Mouse (Mus musculus): ENCODE data around the gene Snapc5.

Snapc5 gene

DNA sequence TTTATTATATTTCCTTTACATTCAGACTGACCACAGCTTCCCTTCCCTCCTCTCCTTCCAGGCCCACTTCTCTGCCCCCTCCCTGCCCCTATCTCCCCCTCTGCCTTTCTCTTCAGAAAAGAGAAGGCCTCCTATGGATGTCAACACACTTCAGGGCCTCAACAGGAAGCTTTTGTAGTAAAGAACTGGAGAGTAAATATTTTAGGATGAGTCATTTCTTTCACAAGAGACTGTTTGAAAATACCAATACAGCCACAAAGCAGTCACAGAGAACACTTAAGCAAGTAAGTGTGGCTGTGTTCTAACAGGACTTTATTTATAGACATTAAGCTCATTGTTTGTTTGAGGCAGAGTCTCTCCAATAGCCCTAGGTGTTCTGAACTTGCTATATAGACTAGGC lies 23.3 kb downstream of the Snapc5 start:
- no peak for DNase-seq

DNA sequence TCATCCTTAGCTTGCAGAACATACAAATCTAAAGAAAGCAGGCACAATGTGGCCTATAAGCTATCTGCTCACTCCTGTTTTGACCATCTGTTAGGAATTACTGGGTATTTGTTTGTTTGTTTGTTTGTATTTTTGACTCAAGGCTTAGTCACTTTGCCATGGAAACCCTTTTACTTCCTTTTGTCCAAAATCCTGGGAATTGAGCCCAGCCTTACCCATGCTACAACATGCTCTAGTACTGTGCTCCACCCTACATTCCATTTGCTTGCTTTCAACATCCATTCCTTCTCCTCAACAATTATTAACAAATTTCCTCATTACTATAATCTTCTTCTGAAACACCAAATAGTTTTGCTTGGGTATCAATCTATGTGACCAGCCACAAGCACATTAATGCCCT lies 23.8 kb downstream of the Snapc5 start:
- no peak for DNase-seq

DNA sequence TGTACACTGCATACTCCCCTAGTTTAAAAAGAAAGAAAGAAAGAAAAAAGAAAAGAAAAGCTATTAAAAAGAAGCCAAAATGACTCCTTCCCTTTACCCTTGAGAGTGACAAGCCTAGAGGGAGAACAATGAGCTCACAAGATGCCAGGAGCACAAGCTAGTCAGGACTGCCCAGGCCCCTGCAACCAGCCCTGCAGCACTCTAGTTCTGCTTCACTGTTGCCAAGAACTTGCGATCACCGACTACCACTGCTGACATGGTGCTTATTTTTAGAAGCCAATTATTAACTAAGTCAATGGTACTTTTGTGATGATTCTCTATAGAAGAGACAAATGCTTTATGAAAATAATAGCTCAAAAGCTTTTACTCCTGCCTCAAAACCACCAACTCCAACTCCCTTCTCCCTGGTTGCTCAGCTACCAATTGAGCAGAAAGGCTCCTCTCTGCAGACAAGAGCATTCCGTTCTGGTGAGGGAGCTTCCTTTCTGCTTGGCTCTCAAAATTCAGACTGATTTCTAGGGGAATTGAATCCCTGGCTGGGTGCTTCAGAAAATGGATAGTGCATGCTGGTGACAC lies 28.5 kb downstream of the Snapc5 start:
- DNase-seq: no peak

DNA sequence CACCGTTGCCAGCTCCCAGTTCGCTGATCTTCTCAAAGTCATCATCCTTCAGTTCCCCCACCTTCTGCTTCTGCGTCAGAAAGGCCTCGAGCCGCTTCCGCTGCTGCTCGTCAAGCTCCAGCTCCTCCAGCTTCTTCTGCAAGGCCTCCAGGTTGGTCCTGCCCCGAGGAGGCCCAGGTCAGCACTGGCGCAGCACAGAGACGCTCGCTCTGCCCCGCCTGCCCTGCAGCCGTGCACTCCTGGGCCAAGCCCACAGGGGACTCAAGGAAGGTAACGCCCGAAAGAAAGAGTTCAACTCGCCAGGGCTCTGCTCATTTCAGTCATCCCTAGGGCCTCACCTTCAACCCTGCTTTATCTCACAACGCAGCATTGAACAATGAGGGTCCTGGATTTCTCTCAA lies 35.4 kb downstream of the Snapc5 start:
- DNase-seq: no peak

DNA sequence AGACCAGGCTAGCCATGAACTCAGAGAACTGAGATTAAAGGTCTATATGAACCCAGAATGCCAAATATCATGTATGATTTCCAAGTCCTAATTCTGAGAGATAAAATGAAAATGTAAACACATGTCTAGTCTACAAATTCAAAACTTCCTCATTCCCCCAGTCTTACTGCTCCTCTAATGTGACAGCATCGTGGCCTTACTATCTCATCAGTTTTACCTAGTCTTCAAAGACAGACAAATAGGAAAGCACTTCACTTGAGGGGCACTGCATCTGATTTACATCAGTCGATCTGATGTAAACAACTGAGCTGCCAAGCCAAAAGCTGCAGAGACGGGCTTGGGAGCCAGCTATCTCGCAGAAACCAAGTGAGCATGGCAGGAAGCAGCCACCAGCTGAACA lies 37.0 kb downstream of the Snapc5 start:
- DNase-seq: no peak

DNA sequence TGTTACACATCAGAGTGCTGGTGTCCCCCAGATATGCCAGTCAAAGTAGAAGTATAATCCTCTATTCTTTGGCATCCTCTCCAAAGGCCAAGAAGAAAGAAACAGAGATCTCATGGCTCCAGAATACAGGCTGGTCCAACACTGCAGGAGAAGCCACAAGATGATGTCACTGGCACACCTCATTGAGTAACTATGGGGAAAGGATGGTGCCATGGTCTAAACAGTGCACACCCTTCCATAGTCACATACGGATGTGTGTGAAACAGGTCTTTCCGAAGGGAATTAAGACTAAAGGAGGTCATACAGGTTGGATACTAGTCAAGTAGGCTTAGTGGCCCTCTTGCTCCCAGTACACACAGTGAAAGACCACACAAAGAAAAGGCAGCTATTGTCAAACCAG lies 37.6 kb downstream of the Snapc5 start:
- no peak for DNase-seq

DNA sequence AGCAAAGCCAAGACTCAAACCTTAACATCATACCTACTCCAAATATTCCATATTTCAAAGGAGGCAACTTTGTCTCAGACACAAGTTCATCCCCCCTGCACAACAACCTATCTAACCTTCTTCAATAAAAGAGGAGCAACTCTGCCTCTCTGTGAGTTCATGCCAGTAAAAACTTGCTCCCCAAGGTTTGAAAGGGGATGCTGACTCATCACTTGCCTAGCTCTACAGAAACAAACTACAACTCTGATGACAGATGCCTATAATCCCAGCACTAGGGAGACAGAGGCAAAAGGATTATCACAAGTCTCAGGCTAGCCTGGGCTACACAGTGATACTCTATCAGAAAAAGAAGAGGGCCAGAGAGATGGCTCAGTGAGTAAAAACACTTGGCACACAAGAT lies 38.8 kb downstream of the Snapc5 start:
- no peak for DNase-seq

DNA sequence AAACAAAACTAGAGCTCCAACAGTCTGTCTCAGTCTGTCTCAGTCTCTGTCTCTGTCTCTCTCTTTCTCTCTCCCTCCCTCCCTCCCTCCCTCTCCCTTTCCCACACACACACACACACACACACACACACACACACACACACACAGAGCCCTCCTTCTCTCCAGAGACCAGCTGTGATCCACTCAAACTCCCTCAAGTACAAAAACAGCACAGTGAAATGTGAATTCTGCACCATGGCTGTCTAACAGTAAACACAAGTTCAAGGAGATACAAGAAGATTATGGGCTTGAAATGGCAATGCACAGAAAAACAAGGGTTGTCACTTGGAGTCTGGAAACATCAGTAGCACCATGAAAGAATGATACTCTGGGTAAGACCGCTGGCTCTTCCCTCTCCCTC lies 40.2 kb downstream of the Snapc5 start:
- DNase-seq: no peak

DNA sequence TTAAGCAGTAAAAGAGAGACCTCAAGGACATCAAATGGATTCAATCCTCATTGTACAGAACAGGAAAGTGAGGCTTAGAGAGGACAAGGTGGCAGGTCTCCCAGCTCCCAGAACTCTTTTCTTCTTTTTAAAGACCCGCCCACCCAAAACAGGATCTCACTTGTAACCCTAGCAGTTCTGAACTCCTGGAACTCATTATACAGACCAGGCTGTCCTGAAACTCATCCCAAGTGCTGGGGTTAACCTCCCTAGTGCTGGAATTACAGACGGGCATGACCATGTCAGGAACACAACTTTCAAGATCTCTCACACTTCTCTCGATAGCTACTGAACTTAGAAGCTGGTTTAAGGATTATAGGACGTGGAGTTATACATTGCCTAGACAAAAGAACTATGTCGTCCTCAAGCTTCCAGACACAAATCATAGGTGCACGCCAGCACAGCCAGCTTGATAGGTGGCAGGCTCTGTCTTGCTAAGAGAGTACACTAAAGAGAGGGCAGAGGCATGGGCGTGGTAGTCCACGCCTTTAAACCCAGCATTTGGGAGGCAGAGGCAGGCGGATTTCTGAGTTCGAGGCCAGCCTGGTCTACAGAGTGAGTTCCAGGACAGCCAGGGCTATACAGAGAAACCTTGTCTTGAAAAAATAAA lies 40.8 kb downstream of the Snapc5 start:
- DNase-seq: no peak

DNA sequence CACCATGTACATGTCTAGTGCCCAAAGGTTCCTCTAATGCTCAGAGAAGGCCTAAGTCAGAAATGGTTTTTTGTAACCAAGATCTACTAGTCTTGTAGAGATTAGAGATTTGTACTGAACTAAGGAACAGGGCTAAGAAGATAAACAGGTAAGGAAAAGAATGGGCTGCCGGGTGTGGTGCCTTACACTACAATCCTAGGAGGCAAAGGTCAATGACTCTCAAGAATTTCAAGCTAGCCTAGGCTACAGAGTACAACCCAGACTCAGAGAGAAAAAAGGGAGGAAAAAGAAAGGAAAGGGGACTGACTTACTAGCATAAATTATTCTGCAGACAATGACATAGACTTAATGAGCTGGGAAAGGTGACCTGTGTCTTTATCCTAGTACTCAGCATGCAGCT lies 41.5 kb downstream of the Snapc5 start:
- DNase-seq: no peak

DNA sequence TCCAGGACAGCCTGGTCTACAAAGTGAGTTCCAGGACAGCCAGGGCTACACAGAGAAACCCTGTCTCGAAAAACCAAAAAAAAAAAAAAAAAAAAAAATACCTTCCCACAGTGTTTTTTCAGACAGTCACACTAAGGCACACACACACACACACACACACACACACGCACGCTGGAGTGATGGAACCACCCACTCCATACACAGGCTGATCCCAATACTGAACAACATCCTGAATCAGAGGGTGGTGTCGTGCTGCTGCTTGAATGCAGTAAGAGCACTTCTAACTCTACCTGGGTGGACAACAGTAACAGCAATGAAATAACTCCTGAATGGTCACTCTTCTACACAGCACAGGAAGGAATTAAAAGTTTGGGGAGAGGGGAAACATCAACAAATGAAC lies 42.4 kb downstream of the Snapc5 start:
- DNase-seq: no peak

DNA sequence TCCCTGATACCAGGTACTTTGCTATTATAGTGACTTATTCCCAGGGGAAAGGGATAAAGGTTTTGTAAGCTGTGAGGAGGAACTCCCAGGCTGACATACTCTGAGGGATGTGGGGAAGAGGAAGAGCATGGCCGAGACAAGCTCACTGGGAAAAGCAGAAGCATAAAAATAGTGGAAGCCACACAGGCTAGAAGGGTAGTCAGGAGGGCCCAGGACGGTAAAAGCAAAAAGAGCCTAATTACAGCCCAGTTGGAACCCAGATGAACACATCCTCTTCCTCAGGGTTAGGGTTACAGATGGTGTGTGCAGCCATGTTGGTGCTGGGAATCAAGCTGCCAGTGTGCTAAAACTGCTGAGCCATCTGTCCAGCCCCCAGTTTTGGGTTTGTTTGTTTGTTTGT lies 43.0 kb downstream of the Snapc5 start:
- DNase-seq: no peak

DNA sequence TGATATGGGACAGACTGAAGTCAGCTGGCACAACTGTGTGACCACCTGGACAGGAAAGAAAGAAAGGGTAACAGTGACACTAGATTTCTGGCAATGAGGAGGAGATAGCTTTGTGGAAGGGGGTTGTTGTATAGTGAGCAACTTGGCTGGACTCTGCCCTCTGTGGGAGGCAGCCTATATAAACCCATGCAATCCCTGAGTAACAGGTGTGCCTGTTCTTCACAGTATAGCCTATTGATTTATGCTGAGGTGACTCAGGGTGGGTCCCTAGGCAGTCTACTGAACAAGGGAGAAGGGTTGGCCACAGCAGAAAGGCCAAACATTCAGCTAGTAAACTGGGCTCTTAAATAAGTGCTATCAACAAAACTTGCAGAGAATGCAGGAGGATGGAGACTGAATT lies 46.7 kb downstream of the Snapc5 start:
- DNase-seq: no peak

DNA sequence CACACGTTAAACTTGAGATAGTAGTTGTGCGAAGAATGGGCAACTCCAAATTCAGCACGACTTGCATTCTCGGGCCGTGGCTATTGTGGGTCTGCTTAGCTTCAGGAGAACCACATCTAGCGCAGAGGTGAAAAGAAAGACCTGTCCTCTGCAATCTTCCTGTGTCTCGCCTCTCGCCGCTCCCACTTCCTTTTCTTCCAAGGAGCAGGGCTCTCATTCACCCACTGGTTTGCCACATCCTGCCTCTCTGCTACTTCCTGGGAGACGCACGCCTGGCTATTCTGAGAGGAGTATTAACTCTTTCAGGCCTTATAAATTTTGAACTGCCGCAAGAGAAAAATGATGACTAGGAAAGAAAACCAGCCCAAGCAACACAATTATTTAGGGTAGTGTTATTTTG lies 48.7 kb downstream of the Snapc5 start:
- no peak for DNase-seq

DNA sequence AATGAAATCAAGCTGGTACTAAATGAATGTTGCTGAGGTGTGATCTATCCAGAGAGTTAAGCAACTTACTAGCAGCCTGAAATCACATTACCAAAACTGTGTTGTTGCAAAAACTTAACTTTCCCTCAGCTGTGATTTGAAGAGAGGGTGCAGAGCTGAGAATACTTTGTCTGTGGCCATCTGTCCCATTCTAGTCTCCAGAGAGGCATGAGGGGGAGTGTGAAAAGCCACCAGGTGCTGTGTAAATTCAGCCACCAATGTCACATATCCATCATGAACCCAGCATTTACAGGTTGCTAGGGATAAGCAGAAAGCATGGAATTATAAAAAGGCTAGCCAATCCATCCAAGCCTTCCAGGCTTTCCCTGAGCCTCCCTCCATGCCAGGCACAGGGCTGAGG lies 49.9 kb downstream of the Snapc5 start:
- no peak for DNase-seq

DNA sequence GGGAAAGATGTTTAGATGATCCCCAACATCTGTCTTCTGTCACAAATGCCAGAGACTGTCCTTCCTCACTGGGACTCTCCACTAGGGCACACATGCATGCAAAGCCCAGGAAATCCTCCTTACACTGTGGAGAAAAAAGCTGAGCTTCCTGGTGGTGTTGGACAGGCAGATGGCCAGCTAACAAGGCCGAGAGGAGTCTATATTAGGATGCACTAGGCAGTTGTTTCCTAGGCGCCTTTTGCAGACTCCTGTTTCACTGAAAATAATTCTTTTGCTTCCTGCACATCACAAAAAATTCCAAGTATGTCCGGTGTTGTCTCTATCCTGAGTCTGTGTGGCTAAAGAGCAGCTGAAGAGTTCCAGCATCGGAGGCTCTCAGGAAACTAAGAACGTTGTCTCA lies 52.1 kb downstream of the Snapc5 start:
- no peak for DNase-seq

DNA sequence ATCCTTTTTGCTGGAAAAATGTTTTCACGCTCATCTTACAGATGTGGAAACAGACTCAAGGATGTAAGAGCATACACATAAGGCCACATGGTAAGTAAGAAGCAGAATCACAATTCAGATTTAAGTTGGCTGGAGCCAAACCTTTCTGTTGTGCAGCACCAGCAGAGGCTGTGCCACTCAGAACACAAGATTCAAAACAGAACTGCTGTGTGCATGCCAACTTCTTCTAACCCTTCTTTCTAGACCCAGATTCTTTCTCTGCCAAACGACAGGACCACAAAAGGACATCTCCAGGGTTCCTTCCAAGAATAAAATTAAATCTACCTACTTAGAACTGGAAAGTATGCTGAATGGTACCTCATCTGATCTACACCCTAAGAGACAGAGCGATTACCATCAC lies 52.6 kb downstream of the Snapc5 start:
- DNase-seq: no peak

DNA sequence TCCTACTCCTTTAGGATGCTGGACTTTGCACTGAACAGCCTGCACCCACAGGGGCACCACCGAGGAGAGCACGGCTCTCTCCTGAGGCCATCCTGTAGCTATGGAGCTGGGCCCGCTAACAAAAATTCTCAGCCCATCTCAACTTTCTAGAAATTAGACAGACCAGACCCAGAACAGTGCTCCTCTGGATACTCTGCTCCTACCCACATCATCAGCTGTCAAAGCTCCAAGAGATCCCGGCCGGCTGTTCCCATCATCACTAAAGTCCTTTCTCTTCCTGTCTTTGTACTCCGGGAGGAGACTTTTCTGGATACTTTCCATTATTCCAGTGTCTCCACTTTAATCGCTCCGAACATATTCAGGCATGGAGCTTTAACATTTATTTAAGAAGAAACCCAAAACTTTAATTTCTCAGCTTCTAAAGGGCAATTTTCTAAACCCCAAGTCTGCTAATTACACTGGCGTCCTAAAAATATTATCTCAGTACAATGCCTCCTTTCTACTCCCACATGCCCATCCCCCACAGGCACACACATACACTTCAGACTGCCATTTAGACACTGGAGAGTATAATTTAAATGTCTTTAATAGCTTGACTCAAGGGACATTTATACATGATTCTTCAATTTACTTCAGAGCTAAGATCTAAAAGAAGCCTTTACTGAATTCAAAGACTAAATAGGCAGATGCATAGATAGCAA lies 53.3 kb downstream of the Snapc5 start:
- DNase-seq: peak; percentile 51

All from retina, postnatal 1 day (tissue).